Mouse (Mus musculus) myocyte (in vitro differentiated cells): Measurements from ENCODE around the gene Nvl. TPM values are rescaled to one million over a fixed set of nuclear protein-coding genes. Genes with fewer than 3 reads are reported as not detected.
A peak's percentile ranks its signal among the peaks of the same experiment; 100 is the strongest.

ENCODE experiments used
- H3K27me3 ChIP-seq: one replicate; pipeline ENCODE4 v1.6.1; 2011; ENCODE audit not compliant: control insufficient read depth, insufficient read depth, insufficient read length
- H3K36me3 ChIP-seq: one replicate; pipeline ENCODE4 v1.6.1; 2011; ENCODE audit not compliant: control insufficient read depth, insufficient read depth
- H3K4me2 ChIP-seq: one replicate; pipeline ENCODE4 v1.6.1; 2011; ENCODE audit warnings: low read depth, control low read depth
- H3K4me3 ChIP-seq: one replicate; pipeline ENCODE4 v1.5.1; 2011; ENCODE audit warnings: mild to moderate bottlenecking, control low read depth, moderate library complexity
- H3K79me2 ChIP-seq: one replicate; pipeline ENCODE4 v1.6.1; 2011; ENCODE audit not compliant: control insufficient read depth, insufficient read depth
- H3ac ChIP-seq: one replicate; pipeline ENCODE4 v1.6.1; 2011; ENCODE audit not compliant: control insufficient read depth, insufficient read length
- CEBPB ChIP-seq: IDR thresholded peaks from 2 replicates; pipeline ENCODE4 v1.6.1; 2011; ENCODE audit warnings: mild to moderate bottlenecking, moderate library complexity; ENCODE audit not compliant: poor library complexity, insufficient read depth, severe bottlenecking
- E2F4 ChIP-seq: IDR thresholded peaks from one replicate; pipeline ENCODE4 v1.6.1; 2011; ENCODE audit warnings: mild to moderate bottlenecking, control low read depth, moderate library complexity; ENCODE audit not compliant: insufficient read depth
- MAX ChIP-seq: IDR thresholded peaks from one replicate; pipeline ENCODE4 v1.6.1; 2011; ENCODE audit warnings: low read depth, mild to moderate bottlenecking, control low read depth
- MYOD1 ChIP-seq, 3 experiments: IDR thresholded peaks; one replicate each; pipeline ENCODE4 v1.6.1; 2011; ENCODE audit warnings: control low read depth in 2 of 3, low read depth in 2 of 3, mild to moderate bottlenecking in 2 of 3, moderate library complexity in 1 of 3; ENCODE audit not compliant: insufficient read length in 2 of 3, control insufficient read depth in 1 of 3
- MYOG ChIP-seq, 3 experiments: IDR thresholded peaks; one replicate each; pipeline ENCODE4 v1.6.1; 2011; ENCODE audit warnings: control low read depth in 2 of 3, low read depth in 2 of 3, mild to moderate bottlenecking in 2 of 3; ENCODE audit not compliant: insufficient read length in 2 of 3, control insufficient read depth in 1 of 3, insufficient read depth in 1 of 3
- POLR2A ChIP-seq: IDR thresholded peaks from one replicate; pipeline ENCODE4 v1.6.1; 2011; ENCODE audit warnings: low read depth, mild to moderate bottlenecking, control low read depth, moderate library complexity; ENCODE audit not compliant: insufficient read length
- POLR2AphosphoS2 ChIP-seq: IDR thresholded peaks from one replicate; pipeline ENCODE4 v1.6.1; 2011; ENCODE audit warnings: low read depth, control low read depth; ENCODE audit not compliant: insufficient read length
- REST ChIP-seq: IDR thresholded peaks from one replicate; pipeline ENCODE4 v1.6.1; 2011; ENCODE audit warnings: mild to moderate bottlenecking, control low read depth, moderate library complexity; ENCODE audit not compliant: insufficient read depth, insufficient read length
- SRF ChIP-seq: IDR thresholded peaks from one replicate; pipeline ENCODE4 v1.6.1; 2011; ENCODE audit warnings: low read depth; ENCODE audit not compliant: control insufficient read depth, insufficient read length
- TCF12 ChIP-seq: IDR thresholded peaks from one replicate; pipeline ENCODE4 v1.6.1; 2011; ENCODE audit warnings: mild to moderate bottlenecking, control low read depth; ENCODE audit not compliant: poor library complexity, insufficient read depth, severe bottlenecking
- TCF3 ChIP-seq: IDR thresholded peaks from one replicate; pipeline ENCODE4 v1.6.1; 2011; ENCODE audit warnings: low read depth, control low read depth; ENCODE audit not compliant: insufficient read length
- USF1 ChIP-seq: IDR thresholded peaks from one replicate; pipeline ENCODE4 v1.6.1; 2011; ENCODE audit warnings: low read depth, mild to moderate bottlenecking, control low read depth, moderate library complexity
- polyA plus RNA-seq: library from polyadenylated mRNA; unstranded; fragments of >200 nt; fragmentation: generic; extraction: Trizol; gene quantifications from one replicate; pipeline ENCODE4 v1.2.1, GENCODE M21; 2012; ENCODE audit warnings: missing spikeins

Nvl gene
- polyA plus RNA-seq, result 7.8 TPM

DNA sequence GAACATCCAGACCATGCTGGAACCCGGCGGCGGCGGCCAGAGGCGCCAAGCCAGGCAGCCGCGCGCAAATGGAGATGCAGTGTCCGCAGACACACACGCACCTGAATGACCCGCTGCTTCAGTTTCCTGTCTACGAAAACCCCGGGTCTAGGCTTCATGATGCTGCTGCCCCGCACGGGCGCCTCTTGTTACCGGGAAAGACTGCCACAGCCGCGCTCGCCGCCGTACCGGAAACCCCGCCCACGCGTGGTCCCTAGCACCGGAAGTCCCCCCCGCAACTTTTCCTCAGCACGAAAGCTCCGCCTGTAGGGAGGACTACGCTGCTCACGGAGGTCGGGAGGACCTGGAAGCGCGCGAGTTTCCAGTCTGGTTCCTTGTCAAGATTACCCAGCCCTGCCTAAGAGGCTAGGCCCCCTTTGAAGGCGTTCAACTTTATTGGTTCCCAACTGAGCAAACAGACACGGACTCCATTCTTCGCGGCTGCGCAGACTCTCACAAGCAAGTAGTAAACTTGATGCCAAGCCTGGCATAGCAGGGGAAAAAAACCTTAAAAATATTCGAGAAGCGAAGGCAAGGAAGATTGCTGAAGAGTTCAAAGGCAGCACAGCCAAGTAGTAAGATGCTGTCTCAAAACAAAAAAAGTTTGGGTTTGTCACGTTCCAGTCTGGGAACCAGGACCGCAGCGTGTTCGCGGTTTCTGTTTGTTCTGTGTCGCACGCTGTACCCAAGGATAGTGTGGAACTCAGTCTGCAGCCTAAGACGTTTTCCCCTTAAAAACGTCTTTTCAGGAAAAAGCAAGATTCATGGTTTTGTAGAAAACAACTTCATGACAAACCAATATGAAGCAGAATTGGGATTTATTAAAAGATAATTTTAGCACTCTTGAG, at the start of gene Nvl, which contains the start of gene Cnih4:
Gene Nvl (minus strand): TSS at position 255 of the 887 bp plus-strand sequence.
Gene Cnih4 (plus strand): TSS at position 744 of the 887 bp plus-strand sequence.
- TF ChIP-seq MYOG (IDR thresholded peaks at IDR 0.05; ENCODE audit: control insufficient read depth in 1 of 3, insufficient read depth in 1 of 3, insufficient read length in 2 of 3, low read depth in 2 of 3) (peak in 1 of 3 experiments; percentile 32), CEBPB (no peak), E2F4 (peak; percentile 63), POLR2A (peak; percentile 67), MAX (peak; percentile 51), POLR2AphosphoS2 (peak; percentile 70), REST (no peak), TCF12 (no peak), TCF3 (no peak), MYOD1 (IDR thresholded peaks at IDR 0.05; ENCODE audit: control insufficient read depth in 1 of 3, insufficient read length in 2 of 3, low read depth in 2 of 3) (no peak), SRF (no peak), USF1 (peak; percentile 14)
- Histone ChIP-seq H3K27me3 (no peaks in the 10 kb centered on the region), H3K79me2 (peaks cover 34% of the 10 kb centered on the region), H3K4me3 (peak within 1 kb of the TSS; percentile 78), H3K36me3 (peaks cover 21% of the 10 kb centered on the region), H3ac (peak within 1 kb of the TSS; percentile 29), H3K4me2 (peak within 1 kb of the TSS; percentile 95)

DNA sequence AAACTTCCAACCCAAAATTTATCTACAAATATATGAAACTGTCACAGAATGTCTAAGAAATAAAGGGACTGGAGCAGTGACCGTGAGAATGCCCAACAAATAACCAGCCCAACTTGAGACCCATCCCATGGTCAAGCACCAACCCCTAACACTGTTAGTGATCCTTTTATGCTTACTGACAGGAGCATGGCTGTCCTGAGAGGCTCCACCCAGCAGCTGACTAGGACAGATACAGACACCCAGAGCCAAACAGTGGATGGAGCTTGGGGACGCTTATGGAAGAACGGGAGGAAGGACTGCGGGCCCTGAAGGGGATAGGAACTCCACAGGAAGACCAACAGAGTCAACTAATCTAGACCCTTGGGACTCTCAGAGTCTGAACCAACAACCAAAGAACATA, 44.9 kb upstream of the Nvl start:
- no peaks in the 10 kb centered on the region for H3K79me2 ChIP-seq
- H3K27me3 ChIP-seq, result no peaks in the 10 kb centered on the region
- H3K4me3 ChIP-seq, result no peak overlapping the region
- peaks cover 59% of the 10 kb centered on the region for H3K36me3 ChIP-seq
- no peak overlapping the region for H3K4me2 ChIP-seq
- TF ChIP-seq POLR2A (no peak), TCF3 (no peak), POLR2AphosphoS2 (no peak), TCF12 (no peak), CEBPB (no peak), SRF (no peak), MYOG (IDR thresholded peaks at IDR 0.05; ENCODE audit: control insufficient read depth in 1 of 3, insufficient read depth in 1 of 3, insufficient read length in 2 of 3, low read depth in 2 of 3) (no peak), MAX (no peak), MYOD1 (IDR thresholded peaks at IDR 0.05; ENCODE audit: control insufficient read depth in 1 of 3, insufficient read length in 2 of 3, low read depth in 2 of 3) (no peak), REST (no peak), E2F4 (no peak), USF1 (no peak)
- no peak overlapping the region for H3ac ChIP-seq

DNA sequence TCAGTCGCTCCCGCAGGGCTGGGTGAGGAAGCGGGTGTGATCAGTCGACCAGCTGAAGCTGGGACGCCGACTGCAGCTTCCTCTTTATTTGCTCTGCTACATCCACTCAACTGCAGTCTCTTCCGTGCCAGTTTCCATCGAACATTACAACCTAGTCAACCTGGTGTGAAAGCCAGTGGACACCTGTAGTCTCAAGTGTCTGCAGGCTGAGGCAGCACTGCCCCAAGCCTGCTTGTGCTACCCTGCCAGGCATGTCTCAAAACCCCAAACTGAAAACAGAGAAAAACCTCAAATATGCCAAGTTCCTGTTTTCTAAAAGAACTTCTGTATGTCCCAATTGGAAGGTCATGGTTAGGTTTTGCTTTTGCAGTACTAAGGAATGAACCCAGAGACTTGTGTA, 26.2 kb upstream of the Nvl start:
- no peak overlapping the region for H3ac ChIP-seq
- H3K4me2 ChIP-seq, result no peak overlapping the region
- no peaks in the 10 kb centered on the region for H3K79me2 ChIP-seq
- H3K4me3 ChIP-seq, result no peak overlapping the region
- TF ChIP-seq MYOG (IDR thresholded peaks at IDR 0.05; ENCODE audit: control insufficient read depth in 1 of 3, insufficient read depth in 1 of 3, insufficient read length in 2 of 3, low read depth in 2 of 3), result no peak
- no peak for TF ChIP-seq POLR2AphosphoS2
- no peak for TF ChIP-seq TCF12
- TF ChIP-seq TCF3, result no peak
- TF ChIP-seq POLR2A, result no peak
- TF ChIP-seq REST, result no peak
- no peak for TF ChIP-seq E2F4
- TF ChIP-seq MAX, result no peak
- no peak for TF ChIP-seq CEBPB
- no peak for TF ChIP-seq SRF
- no peak for TF ChIP-seq USF1
- TF ChIP-seq MYOD1 (IDR thresholded peaks at IDR 0.05; ENCODE audit: control insufficient read depth in 1 of 3, insufficient read length in 2 of 3, low read depth in 2 of 3), result no peak
- H3K27me3 ChIP-seq, result no peaks in the 10 kb centered on the region
- peaks cover 4% of the 10 kb centered on the region for H3K36me3 ChIP-seq

DNA sequence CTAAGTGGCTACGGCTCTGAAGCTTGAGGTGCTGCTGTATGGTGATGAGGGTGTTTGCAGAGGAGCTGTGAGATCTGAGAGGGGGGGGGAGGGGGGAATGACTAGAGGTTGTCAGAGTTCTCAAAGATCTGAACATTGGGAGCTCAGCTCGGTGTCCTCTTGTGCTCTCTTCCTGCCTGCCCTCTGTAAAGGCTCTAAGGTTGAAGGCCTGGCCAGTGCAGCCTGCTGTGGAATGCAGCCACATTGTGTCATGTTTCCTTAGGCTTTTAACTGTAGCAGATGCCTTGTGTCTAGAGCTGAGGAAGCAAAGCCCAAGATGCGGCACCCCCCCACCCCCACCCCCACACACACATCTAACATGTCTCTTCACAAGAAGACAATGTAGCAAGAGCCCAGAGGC, 24.4 kb upstream of the Nvl start:
- Histone ChIP-seq H3K4me2 (no peak overlapping the region), H3K79me2 (no peaks in the 10 kb centered on the region), H3K4me3 (no peak overlapping the region), H3ac (no peak overlapping the region), H3K36me3 (peaks cover 8% of the 10 kb centered on the region), H3K27me3 (no peaks in the 10 kb centered on the region)
- TF ChIP-seq E2F4 (no peak), POLR2A (no peak), SRF (no peak), TCF12 (no peak), REST (no peak), USF1 (no peak), MYOG (IDR thresholded peaks at IDR 0.05; ENCODE audit: control insufficient read depth in 1 of 3, insufficient read depth in 1 of 3, insufficient read length in 2 of 3, low read depth in 2 of 3) (no peak), MAX (no peak), CEBPB (no peak), POLR2AphosphoS2 (no peak), MYOD1 (IDR thresholded peaks at IDR 0.05; ENCODE audit: control insufficient read depth in 1 of 3, insufficient read length in 2 of 3, low read depth in 2 of 3) (no peak), TCF3 (no peak)
